Mouse (Mus musculus): Measurements from ENCODE around the gene Sucnr1. TPM values are rescaled to one million over a fixed set of nuclear protein-coding genes. Genes with fewer than 3 reads are reported as not detected.

Gene Sucnr1
- polyA plus RNA-seq, 1 experiment from 2014 or later: 1.8 TPM

DNA sequence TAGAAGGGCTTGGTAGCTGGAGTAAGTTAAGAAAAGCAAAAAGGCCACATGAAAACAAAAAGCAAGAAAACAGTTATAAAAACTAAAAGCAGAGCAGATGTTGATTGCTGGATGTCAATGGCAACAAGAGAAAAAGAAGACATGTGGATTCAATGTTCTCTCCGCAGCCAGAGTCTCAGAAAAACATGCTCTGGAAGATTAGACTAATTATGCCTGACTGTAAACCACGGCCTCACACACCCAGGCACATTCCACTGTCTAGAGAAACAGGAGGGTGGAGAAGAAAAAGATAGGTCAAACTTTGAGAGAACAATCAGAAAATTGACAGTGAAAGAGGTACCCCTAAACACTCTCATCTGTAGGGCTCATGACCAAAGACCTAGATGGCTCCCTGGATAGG lies 54.1 kb downstream of the Sucnr1 start:
- H3K4me3 ChIP-seq (ENCODE audit: low read length): no peak overlapping the region
- 72% methylated on average over 2 of the region's 2 CpGs for WGBS

More for the DNA sequence above, 54.1 kb downstream of the Sucnr1 start:
- no peak for ATAC-seq (ENCODE audit: low FRiP score, low TSS enrichment)
- no peak overlapping the region for H3K27ac ChIP-seq (ENCODE audit: low read depth, low read length)
- no peaks in the 10 kb centered on the region for H3K9me3 ChIP-seq (ENCODE audit: control insufficient read depth, low read length)
- no peaks in the 10 kb centered on the region for H3K36me3 ChIP-seq (ENCODE audit: control insufficient read depth, insufficient read depth, low read length)
- no peaks in the 10 kb centered on the region for H3K4me1 ChIP-seq (ENCODE audit: control insufficient read depth, insufficient read depth, low read length)
- no peaks in the 10 kb centered on the region for H3K27me3 ChIP-seq (ENCODE audit: control insufficient read depth, insufficient read depth, low read length)
- H3K4me2 ChIP-seq (replicated peaks; ENCODE audit: low read depth, low read length): no peak overlapping the region
- no peak overlapping the region for H3K9ac ChIP-seq (ENCODE audit: low read depth, low read length)

Other genes starting within 250 kb of the Sucnr1 start
- not detected in 2 replicates for gene Gm8298, start 220.8 kb upstream of the Sucnr1 start, polyA plus RNA-seq (2014; fragmentation: Nextera tagmentation; extraction: Ambion mirVana)
- not detected in 2 replicates for gene C130079G13Rik, start 156.7 kb upstream of the Sucnr1 start, polyA plus RNA-seq (2014; fragmentation: Nextera tagmentation; extraction: Ambion mirVana)
- not detected in 2 replicates for gene Aadacl2, start 75.1 kb upstream of the Sucnr1 start, polyA plus RNA-seq (2014; fragmentation: Nextera tagmentation; extraction: Ambion mirVana)
- gene Aadac, start 56.2 kb upstream of the Sucnr1 start, polyA plus RNA-seq (2014; fragmentation: Nextera tagmentation; extraction: Ambion mirVana): 9.5 and 9.8 TPM in 2 replicates

Measured in kidney, embryonic 14.5 days (tissue).